Mouse (Mus musculus): Measurements from ENCODE around the gene Icmt.

The Icmt gene

GRCm38 (mm10) chr4:152274681-152275131 lies 22.3 kb upstream of the Icmt start:
- DNase-seq (ENCODE audit: low read depth): no peak

GRCm38 (mm10) chr4:152276389-152277347 lies 20.4 kb upstream of the Icmt start:
- no peak for DNase-seq (ENCODE audit: low read depth)

- no peak for DNase-seq (ENCODE audit: low read depth)
Measured at GRCm38 (mm10) chr4:152277916-152278315, 19.1 kb upstream of the Icmt start.

DNA sequence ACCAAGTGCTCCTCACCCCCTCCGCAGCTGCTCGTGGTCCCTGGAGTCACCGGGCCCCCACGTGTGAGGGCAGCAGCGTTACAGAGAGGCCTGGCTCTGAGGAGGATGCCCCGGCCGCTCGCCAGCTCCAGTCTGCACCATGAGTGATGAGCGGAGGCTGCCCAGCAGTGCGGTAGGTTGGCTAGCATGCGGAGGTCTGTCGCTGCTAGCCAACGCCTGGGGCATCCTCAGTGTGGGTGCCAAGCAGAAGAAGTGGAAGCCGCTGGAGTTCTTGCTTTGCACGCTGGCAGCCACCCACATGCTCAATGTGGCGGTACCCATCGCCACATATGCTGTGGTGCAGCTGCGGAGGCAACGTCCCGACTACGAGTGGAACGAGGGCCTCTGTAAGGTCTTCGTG lies 18.0 kb upstream of the Icmt start:
- no peak for DNase-seq (ENCODE audit: low read depth)

DNA sequence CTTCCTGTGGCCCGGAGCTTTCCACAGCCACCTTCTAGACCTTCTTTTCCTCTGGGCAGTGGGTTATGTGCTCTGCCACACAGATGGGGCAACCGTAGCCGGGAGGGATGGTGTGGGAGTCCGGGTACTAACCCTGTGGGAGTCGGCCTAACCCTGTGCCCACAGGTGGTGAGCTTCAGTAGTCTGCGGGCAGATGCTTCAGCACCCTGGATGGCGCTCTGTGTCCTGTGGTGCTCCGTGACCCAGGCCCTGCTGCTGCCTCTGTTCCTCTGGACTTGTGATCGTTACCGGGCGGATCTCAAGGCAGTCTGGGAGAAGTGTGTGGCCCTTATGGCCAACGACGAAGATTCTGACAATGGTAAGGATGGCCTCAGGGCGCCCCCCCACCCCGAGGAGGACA lies 15.4 kb upstream of the Icmt start:
- DNase-seq (ENCODE audit: low read depth): no peak

DNA sequence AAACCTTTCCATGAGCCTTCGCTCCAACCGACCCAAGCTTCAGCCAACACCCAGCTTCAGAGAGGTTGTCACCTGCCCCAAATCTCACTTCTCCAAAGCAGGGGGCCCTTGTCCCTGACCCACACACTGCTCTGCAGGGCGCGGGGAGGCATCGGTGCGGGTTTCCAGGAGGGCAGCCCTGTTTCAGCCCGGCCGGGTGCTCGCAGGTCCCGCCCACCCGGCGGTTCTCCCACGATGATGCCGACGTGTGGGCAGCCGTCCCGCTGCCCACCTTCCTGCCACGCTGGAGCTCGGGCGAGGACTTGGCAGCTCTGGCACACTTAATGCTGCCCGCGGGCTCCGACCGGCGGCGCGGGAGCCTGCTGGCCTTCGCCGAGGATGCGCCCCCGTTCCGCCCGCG lies 14.3 kb upstream of the Icmt start:
- no peak for DNase-seq (ENCODE audit: low read depth)

DNA sequence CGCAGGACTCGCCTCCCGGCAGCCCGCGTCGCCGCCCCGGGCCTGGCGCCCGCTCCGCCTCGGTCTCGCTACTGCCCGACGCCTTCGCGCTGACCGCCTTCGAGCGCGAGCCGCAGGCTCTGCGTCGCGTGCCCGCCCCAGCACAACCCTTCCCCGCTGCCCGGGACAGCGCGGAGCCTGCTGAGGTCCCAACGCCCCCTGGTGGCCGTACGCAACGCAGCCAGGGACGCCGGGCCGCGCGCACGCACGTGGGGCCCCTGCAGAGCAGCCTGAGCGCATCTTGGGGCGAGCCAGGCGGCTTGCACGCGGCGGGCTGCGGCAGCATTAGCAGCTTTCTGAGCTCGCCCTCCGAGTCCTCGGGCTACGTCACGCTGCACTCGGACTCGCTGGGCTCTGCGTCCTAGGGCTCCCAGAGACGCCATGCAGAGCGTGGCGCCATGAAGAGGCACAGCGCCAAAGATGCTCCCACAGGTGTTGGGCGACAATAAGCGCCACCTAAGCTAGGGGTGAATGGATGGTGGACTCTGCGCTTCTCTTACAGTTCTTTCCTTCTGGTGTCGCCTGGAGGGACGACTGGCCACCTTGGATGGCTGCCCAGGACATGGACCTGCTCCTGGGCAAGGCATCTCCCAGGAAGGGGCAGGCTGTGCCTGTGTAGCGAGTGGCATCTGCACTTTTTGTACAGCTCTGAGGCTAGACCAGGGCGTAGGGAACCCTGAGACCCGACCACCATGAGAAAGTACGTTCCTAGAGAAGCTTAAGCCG lies 13.7 kb upstream of the Icmt start:
- no peak for DNase-seq (ENCODE audit: low read depth)

DNA sequence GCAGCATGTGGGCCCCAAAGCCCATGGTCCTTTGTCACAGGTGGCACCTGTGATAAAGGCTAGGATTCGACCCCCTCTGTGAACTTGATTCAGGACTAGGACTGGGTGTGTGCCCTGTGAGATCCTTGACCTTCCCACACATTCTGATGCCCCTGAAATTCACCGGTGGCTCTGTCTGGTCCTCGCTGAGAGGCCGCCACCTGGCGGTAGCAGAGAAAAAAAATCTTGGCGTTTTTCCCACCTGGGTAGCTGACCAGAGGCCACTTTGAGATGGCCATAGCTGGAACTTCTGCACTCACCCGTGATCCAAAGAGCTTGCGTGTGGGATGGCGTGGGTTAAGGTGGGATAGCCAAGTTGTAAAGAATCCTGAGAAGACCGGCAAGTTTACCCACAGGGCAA lies 11.5 kb upstream of the Icmt start:
- DNase-seq (ENCODE audit: low read depth): peak; percentile 59

- no peak for DNase-seq (ENCODE audit: low read depth)
Measured at GRCm38 (mm10) chr4:152286183-152286582, 10.8 kb upstream of the Icmt start.

- peak; percentile 34 for DNase-seq (ENCODE audit: low read depth)
Measured at GRCm38 (mm10) chr4:152286887-152287286, 10.1 kb upstream of the Icmt start.

DNA sequence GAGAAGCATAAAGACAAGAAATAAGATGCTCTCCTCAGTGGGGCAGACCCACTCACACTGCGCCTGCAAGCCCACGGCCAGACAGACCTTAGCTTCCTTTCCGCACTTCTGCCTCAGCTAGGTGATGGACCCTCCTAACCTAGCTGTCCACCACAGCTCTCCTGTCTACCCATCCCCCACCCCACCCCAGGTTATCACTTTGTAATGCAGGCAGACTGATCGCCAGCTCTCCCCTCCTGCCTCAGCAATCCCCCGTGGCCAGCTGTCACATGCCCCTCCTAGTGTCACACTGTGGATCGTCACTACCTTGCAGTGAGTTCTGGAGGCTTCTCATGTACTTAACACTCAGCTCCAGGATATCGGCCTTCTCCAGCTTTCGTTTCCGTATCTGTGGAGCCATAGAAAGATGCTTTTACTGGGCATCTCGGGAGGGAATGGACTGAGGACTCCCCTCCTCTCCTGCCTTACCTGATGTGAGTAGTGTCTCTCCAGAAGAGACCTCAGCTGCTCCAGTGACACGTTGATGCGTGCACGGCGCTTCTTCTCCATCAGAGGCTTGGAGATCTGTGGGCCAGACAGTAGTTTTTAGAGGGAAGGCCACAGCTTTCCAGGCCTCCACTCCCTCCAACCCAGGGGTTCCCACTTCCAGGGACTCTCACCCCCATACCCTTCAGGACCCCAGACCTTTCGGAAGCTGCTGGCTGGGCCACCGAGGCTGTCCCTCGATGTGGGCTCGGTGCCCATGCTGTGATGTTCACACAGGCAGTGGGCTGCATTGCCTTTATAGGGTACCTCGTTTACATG lies 9.5 kb upstream of the Icmt start:
- DNase-seq (ENCODE audit: low read depth): no peak

GRCm38 (mm10) chr4:152288398-152288945 lies 8.6 kb upstream of the Icmt start:
- no peak for DNase-seq (ENCODE audit: low read depth)

- no peak for DNase-seq (ENCODE audit: low read depth)
Measured at GRCm38 (mm10) chr4:152290385-152290784, 6.6 kb upstream of the Icmt start.

- DNase-seq (ENCODE audit: low read depth): no peak
Measured at GRCm38 (mm10) chr4:152290991-152291390, 6.0 kb upstream of the Icmt start.

DNA sequence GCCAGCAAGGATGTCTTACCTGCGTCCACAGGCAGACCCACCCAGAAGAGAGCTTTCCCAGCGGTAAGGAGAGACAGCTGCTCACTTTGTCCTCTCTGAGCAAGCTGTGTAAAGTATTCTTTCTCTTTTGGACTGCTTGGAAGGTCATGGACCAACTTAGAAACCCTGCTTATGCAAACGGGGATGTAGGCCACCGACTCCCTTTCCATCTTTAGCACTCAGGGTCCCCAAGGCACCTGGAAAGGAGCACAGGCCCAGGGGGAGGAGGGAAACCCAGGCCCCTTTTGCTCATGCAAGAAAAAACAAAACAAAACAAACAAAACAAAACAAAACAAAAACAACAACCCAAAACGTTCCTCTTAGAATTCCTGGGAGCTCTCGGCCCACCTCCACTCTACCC lies 5.5 kb upstream of the Icmt start, which contains the start of gene Hes3:
Gene Hes3, minus strand, starts transcription at position 101 of the 400 bp plus-strand sequence.
- no peak for DNase-seq (ENCODE audit: low read depth)

GRCm38 (mm10) chr4:152292102-152292765 lies 4.8 kb upstream of the Icmt start:
- no peak for DNase-seq (ENCODE audit: low read depth)

GRCm38 (mm10) chr4:152294188-152294929 lies 2.7 kb upstream of the Icmt start:
- peak; percentile 94 for DNase-seq (ENCODE audit: low read depth)

GRCm38 (mm10) chr4:152295916-152296315 lies 1.1 kb upstream of the Icmt start:
- peak; percentile 84 for DNase-seq (ENCODE audit: low read depth)

- DNase-seq (ENCODE audit: low read depth): no peak
Measured at GRCm38 (mm10) chr4:152296371-152296770, 656 bp upstream of the Icmt start.

DNA sequence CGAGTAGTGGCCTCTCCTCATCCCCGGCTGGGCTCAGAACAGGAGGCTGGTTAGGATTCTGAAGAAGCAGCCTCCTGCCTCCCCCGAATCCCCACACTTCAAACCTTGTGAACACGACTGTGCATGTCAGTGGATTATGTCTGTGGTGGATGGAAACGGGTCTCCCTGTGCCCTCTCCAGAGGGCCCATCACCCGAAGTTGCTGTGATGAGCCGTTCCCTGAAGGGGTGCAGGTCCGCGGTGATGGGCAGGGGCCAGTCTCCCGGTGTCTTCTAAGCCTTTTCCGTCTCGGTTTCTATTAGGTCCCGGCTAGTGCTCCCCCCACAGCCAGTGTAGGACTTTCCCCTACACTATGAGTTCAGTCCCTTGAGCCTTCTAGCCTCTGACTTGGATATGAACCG lies 1.8 kb downstream of the Icmt start:
- DNase-seq (ENCODE audit: low read depth): no peak
